Mouse (Mus musculus): ENCODE results near the gene Ift122. TPM values are rescaled to one million over a fixed set of nuclear protein-coding genes. Genes with fewer than 3 reads are reported as not detected.

The Ift122 gene
- polyA plus RNA-seq, 2 experiments = 17.9 to 21.2 TPM

DNA sequence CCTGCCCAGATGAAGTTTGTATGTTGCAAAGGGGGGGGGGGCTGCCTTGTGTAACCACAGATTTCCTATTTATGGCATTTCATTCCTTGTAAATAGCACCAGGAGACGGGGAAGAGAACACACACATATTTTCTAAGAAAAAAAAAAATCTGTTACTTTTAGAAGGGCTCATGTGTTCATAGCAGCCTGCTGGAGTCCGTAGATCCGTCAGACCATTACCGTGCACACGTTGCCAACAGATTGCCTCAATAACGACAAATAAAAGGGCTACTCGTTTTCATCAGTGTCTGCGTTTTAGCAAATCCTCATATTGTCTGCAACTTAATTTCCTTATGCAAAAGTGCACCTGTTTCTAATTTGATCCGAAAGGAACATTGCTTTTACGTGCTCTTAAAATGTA lies 73.1 kb downstream of the Ift122 start:
- Histone ChIP-seq H3K27ac (replicated peaks; ENCODE audit: low read depth, low read length) (no peak overlapping the region), H3K4me3 (replicated peaks; ENCODE audit: low read length) (no peak overlapping the region), H3K4me2 (replicated peaks; ENCODE audit: low read depth, low read length, severe bottlenecking) (no peak overlapping the region), H3K27me3 (ENCODE audit: control insufficient read depth, insufficient read depth, low read length) (no peaks in the 10 kb centered on the region), H3K9ac (ENCODE audit: low read depth, low read length, severe bottlenecking) (0 out of 2 replicates have a peak overlapping the region, but pooled peaks have one; percentile 17), H3K4me1 (ENCODE audit: control insufficient read depth, insufficient read depth, low read length) (peaks cover 20% of the 10 kb centered on the region), H3K9me3 (ENCODE audit: control insufficient read depth, low read length) (no peaks in the 10 kb centered on the region), H3K36me3 (ENCODE audit: control insufficient read depth, insufficient read depth, low read length) (0 out of 2 replicates have a peak, but pooled peaks cover 8% of the 10 kb centered on the region)
- ATAC-seq (ENCODE audit: low FRiP score, low read depth) (no peak), DNase-seq (ENCODE audit: low spot score) (peak; percentile 16)
- no peak for TF ChIP-seq POLR2A (IDR thresholded peaks at IDR 0.05; ENCODE audit: borderline replicate concordance, extremely low read depth, insufficient read depth, insufficient read length)
- WGBS = 24% methylated on average over 10 of the region's 10 CpGs

DNA sequence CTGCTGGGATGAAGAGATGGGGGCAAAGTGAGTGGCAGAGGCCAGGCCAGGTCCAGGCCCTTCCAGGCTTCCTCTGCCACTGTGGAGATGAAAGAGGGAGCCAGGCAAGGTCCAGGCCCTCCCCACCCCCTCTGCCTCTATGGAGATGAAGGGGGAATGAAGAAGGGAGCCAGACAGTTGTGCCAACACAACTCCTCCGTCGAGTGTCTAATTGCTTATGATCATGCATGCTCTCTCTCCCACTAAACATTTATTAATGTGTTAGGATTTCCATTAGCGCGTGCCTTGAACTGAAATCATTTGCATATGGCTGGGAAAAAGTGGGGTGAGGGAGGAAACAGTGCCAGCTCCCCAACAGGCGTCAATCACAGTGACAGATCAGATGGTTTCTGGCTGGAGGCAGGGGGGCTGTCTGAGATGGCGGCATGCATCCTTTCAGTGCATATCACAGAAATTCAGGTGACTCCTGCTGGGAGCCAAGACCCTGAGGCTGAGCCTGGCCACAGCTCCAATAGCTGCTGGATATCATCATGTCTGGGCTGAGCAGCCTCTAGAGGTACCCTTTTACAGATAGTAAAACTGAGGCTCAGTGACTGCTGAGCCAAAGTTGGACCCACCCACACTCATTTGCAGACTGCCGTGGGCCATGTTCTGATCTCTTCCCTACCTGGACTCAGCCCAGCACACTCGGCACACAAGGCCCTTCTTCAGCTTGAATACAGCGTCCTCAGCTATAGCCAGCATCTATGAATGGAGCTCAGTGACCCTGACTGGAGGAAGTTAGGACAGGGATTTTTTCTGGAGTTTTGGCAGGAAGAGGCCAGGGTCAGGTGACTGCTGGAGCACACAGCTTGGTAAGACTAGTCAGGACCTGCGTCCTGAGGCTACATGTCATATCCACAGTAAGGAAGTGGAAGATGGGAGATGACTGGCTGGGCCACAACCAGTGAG lies 74.3 kb downstream of the Ift122 start:
- no peak overlapping the region for H3K27ac ChIP-seq (replicated peaks; ENCODE audit: low read depth, low read length)
- DNase-seq (ENCODE audit: low spot score) (no peak), ATAC-seq (ENCODE audit: low FRiP score, low read depth) (no peak)
- H3K4me1 ChIP-seq (ENCODE audit: control insufficient read depth, insufficient read depth, low read length) = peaks cover 20% of the 10 kb centered on the region
- H3K9ac ChIP-seq (ENCODE audit: low read depth, low read length, severe bottlenecking) = no peak overlapping the region
- H3K36me3 ChIP-seq (ENCODE audit: control insufficient read depth, insufficient read depth, low read length) = 0 out of 2 replicates have a peak, but pooled peaks cover 8% of the 10 kb centered on the region
- no peak for TF ChIP-seq POLR2A (IDR thresholded peaks at IDR 0.05; ENCODE audit: borderline replicate concordance, extremely low read depth, insufficient read depth, insufficient read length)
- no peaks in the 10 kb centered on the region for H3K9me3 ChIP-seq (ENCODE audit: control insufficient read depth, low read length)
- no peak overlapping the region for H3K4me2 ChIP-seq (replicated peaks; ENCODE audit: low read depth, low read length, severe bottlenecking)
- 73% methylated on average over 10 of the region's 10 CpGs for WGBS
- no peak overlapping the region for H3K4me3 ChIP-seq (replicated peaks; ENCODE audit: low read length)
- no peaks in the 10 kb centered on the region for H3K27me3 ChIP-seq (ENCODE audit: control insufficient read depth, insufficient read depth, low read length)

- no peak overlapping the region for H3K27ac ChIP-seq (replicated peaks; ENCODE audit: low read depth, low read length)
Observed at GRCm38 (mm10) chr6:115930018-115930417, 76.7 kb downstream of the Ift122 start.

GRCm38 (mm10) chr6:115931639-115932038 lies 78.4 kb downstream of the Ift122 start, which contains the start of gene Rho:
Gene Rho, plus strand, starts transcription at chr6:115931748.
- Histone ChIP-seq H3K4me3 (replicated peaks; ENCODE audit: low read length) (no peak within 1 kb of the TSS), H3K36me3 (ENCODE audit: control insufficient read depth, insufficient read depth, low read length) (no peaks in the 10 kb centered on the region), H3K9me3 (ENCODE audit: control insufficient read depth, low read length) (no peaks in the 10 kb centered on the region), H3K4me1 (ENCODE audit: control insufficient read depth, insufficient read depth, low read length) (peaks cover 4% of the 10 kb centered on the region; the same call in 1 of the 2 replicates), H3K27me3 (ENCODE audit: control insufficient read depth, insufficient read depth, low read length) (no peaks in the 10 kb centered on the region), H3K27ac (replicated peaks; ENCODE audit: low read depth, low read length) (no peak within 1 kb of the TSS), H3K9ac (ENCODE audit: low read depth, low read length, severe bottlenecking) (no peak within 1 kb of the TSS), H3K4me2 (replicated peaks; ENCODE audit: low read depth, low read length, severe bottlenecking) (no peak within 1 kb of the TSS)
- ATAC-seq (ENCODE audit: low FRiP score, low read depth) (no peak), DNase-seq (ENCODE audit: low spot score) (no peak)
- WGBS = 86% methylated on average over 14 of the region's 14 CpGs
- no peak for TF ChIP-seq POLR2A (IDR thresholded peaks at IDR 0.05; ENCODE audit: borderline replicate concordance, extremely low read depth, insufficient read depth, insufficient read length)

More at GRCm38 (mm10) chr6:115930018-115930417, 76.7 kb downstream of the Ift122 start:
- peaks cover 15% of the 10 kb centered on the region for H3K4me1 ChIP-seq (ENCODE audit: control insufficient read depth, insufficient read depth, low read length)
- H3K4me3 ChIP-seq (replicated peaks; ENCODE audit: low read length) = no peak overlapping the region
- WGBS = 41% methylated on average over 5 of the region's 5 CpGs
- no peaks in the 10 kb centered on the region for H3K9me3 ChIP-seq (ENCODE audit: control insufficient read depth, low read length)
- no peak overlapping the region for H3K9ac ChIP-seq (ENCODE audit: low read depth, low read length, severe bottlenecking)
- no peak for TF ChIP-seq POLR2A (IDR thresholded peaks at IDR 0.05; ENCODE audit: borderline replicate concordance, extremely low read depth, insufficient read depth, insufficient read length)
- H3K4me2 ChIP-seq (replicated peaks; ENCODE audit: low read depth, low read length, severe bottlenecking) = no peak overlapping the region
- ATAC-seq (ENCODE audit: low FRiP score, low read depth) (no peak), DNase-seq (ENCODE audit: low spot score) (no peak)
- H3K36me3 ChIP-seq (ENCODE audit: control insufficient read depth, insufficient read depth, low read length) = no peaks in the 10 kb centered on the region
- H3K27me3 ChIP-seq (ENCODE audit: control insufficient read depth, insufficient read depth, low read length) = no peaks in the 10 kb centered on the region

DNA sequence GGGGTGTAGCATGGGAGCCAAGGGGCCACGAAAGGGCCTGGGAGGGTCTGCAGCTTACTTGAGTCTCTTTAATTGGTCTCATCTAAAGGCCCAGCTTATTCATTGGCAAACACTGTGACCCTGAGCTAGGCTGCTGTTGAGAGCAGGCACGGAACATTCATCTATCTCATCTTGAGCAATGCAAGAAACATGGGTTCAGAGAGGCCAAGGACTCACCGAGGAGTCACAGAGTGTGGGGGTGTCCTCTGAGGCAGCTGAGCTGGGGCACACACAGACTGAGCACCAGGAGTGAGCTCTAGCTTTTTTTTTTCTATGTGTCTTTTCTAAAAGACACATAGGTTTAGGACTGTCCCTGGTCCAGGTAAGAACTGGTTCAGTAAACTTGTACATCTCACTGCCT lies 79.1 kb downstream of the Ift122 start:
- no peak for ATAC-seq (ENCODE audit: low FRiP score, low read depth)
- DNase-seq (ENCODE audit: low spot score) = no peak
- Histone ChIP-seq H3K4me2 (replicated peaks; ENCODE audit: low read depth, low read length, severe bottlenecking) (no peak overlapping the region), H3K9ac (ENCODE audit: low read depth, low read length, severe bottlenecking) (no peak overlapping the region), H3K9me3 (ENCODE audit: control insufficient read depth, low read length) (no peaks in the 10 kb centered on the region), H3K36me3 (ENCODE audit: control insufficient read depth, insufficient read depth, low read length) (no peaks in the 10 kb centered on the region), H3K4me1 (ENCODE audit: control insufficient read depth, insufficient read depth, low read length) (no peaks in the 10 kb centered on the region), H3K4me3 (replicated peaks; ENCODE audit: low read length) (no peak overlapping the region), H3K27ac (replicated peaks; ENCODE audit: low read depth, low read length) (no peak overlapping the region), H3K27me3 (ENCODE audit: control insufficient read depth, insufficient read depth, low read length) (no peaks in the 10 kb centered on the region)
- 88% methylated on average over 3 of the region's 3 CpGs for WGBS
- no peak for TF ChIP-seq POLR2A (IDR thresholded peaks at IDR 0.05; ENCODE audit: borderline replicate concordance, extremely low read depth, insufficient read depth, insufficient read length)

Measured in limb, embryonic 14.5 days (tissue).